Mouse (Mus musculus) bone marrow macrophage, adult 2 months (primary cell): Measurements from ENCODE around the gene Phf5a.

Source experiments
- CTCF ChIP-seq: IDR thresholded peaks from 2 replicates; pipeline ENCODE4 v1.5.1; 2012; ENCODE audit warnings: low read depth, mild to moderate bottlenecking, low read length, moderate library complexity
- POLR2A ChIP-seq: IDR thresholded peaks from 2 replicates; pipeline ENCODE4 v1.6.1; 2012; ENCODE audit warnings: mild to moderate bottlenecking, low read depth, low read length, borderline replicate concordance

- TF ChIP-seq POLR2A (no peak), CTCF (no peak)
Measured at GRCm38 (mm10) chr15:81840306-81840705, 31.4 kb downstream of the Phf5a start.
